26 mouse cellular contexts compared by ENCODE assay signal in genomic region chr7:121962571-121962959, GRCm38 (mm10). TPM values are rescaled to one million over a fixed set of nuclear protein-coding genes. Genes with fewer than 3 reads are reported as not detected.
DNase-seq lines count a peak whose midpoint lies in the region; ATAC-seq lines count a peak whose summit lies in the region.
"Had no signal": no experiment of that assay in that cellular context is flagged by ENCODE, and none has a peak within 500 bp of the region (broad histone marks: within the 10 kb centered on the region; RNA-seq: fewer than 3 reads in every experiment).

No protein-coding gene starts in this region.

- H3K9me3 ChIP-seq in kidney, embryonic 16.5 days (ENCODE audit: low read length): peaks cover 4% of the 10 kb centered on the region; the same call in 1 of the 2 replicates
- H3K9me3 ChIP-seq: embryonic facial prominence, embryonic 12.5 days; forebrain, embryonic 13.5 days; forebrain, embryonic 15.5 days; G1E had no signal

- no peak overlapping the region for H3K4me2 ChIP-seq in kidney, embryonic 16.5 days (replicated peaks; ENCODE audit: low read depth, low read length)
- H3K4me2 ChIP-seq: embryonic facial prominence, embryonic 12.5 days; forebrain, embryonic 13.5 days; forebrain, embryonic 15.5 days had no signal

- 0 out of 2 replicates have a peak, but pooled peaks have one; percentile 46 for ATAC-seq in kidney, embryonic 16.5 days (ENCODE audit: low FRiP score, low TSS enrichment)
- peak; percentile 16; the same call in 1 of the 2 replicates for ATAC-seq in granulocyte monocyte progenitor cell, adult 5-6 weeks (replicated peaks; ENCODE audit: poor library complexity, severe bottlenecking)
- ATAC-seq: activated CD4-positive, CD25-positive, alpha-beta regulatory T cell, adult 4 months; CD4-positive, CD25-positive, alpha-beta regulatory T cell, adult 4 months; forebrain, embryonic 13.5 days; forebrain, embryonic 15.5 days; forebrain, postnatal 0 days; Patski had no signal

- no peak overlapping the region for H3K9ac ChIP-seq in kidney, embryonic 16.5 days (replicated peaks; ENCODE audit: low read length)
- H3K9ac ChIP-seq: embryonic facial prominence, embryonic 12.5 days; forebrain, embryonic 13.5 days; forebrain, embryonic 15.5 days; forebrain, postnatal 0 days had no signal

- peaks cover 12% of the 10 kb centered on the region; the same call in 1 of the 2 replicates for H3K36me3 ChIP-seq in kidney, embryonic 16.5 days (ENCODE audit: insufficient read depth, low read length)

- no peak overlapping the region for H3K27ac ChIP-seq in kidney, embryonic 16.5 days (ENCODE audit: low read length)
- H3K27ac ChIP-seq: embryonic facial prominence, embryonic 10.5 days; embryonic facial prominence, embryonic 12.5 days; forebrain, embryonic 13.5 days; forebrain, embryonic 15.5 days had no signal

- H3K4me1 ChIP-seq in kidney, embryonic 16.5 days (ENCODE audit: insufficient read depth, low read length): no peaks in the 10 kb centered on the region
- H3K4me1 ChIP-seq: embryonic facial prominence, embryonic 10.5 days; embryonic facial prominence, embryonic 12.5 days; forebrain, embryonic 13.5 days; forebrain, embryonic 15.5 days had no signal

- DNase-seq in kidney, adult 18-20 months: no peak
- peak; percentile 48 for DNase-seq in R1 (ENCODE audit: low read depth, low spot score)
- no peak for DNase-seq in right cerebral cortex, postnatal 25 days
- no peak for DNase-seq in urinary bladder, postnatal 25 days (ENCODE audit: low spot score)
- DNase-seq in heart, adult 8-10 months (ENCODE audit: low spot score): no peak
- DNase-seq: adrenal gland, adult 8-10 months; adrenal gland, postnatal 14 days; adrenal gland, postnatal 36 days; B cell, adult 2 months; cerebellum, adult 11-12 months; cerebellum, adult 2 months; cerebellum, adult 9-10 months; cerebellum, postnatal 10 days; cerebellum, postnatal 25 days; forebrain, postnatal 0 days had no signal

- WGBS in kidney, embryonic 16.5 days: 52% methylated on average over 3 of the region's 3 CpGs

- no peak overlapping the region for H3K4me3 ChIP-seq in kidney, embryonic 16.5 days (ENCODE audit: low read length)
- H3K4me3 ChIP-seq: embryonic facial prominence, embryonic 10.5 days; embryonic facial prominence, embryonic 12.5 days; forebrain, embryonic 13.5 days; forebrain, embryonic 15.5 days had no signal

- H3K27me3 ChIP-seq in kidney, embryonic 16.5 days (ENCODE audit: insufficient read depth, low read length): no peaks in the 10 kb centered on the region
- H3K27me3 ChIP-seq: CH12.LX; embryonic facial prominence, embryonic 12.5 days; forebrain, embryonic 13.5 days; forebrain, embryonic 15.5 days; Patski had no signal

RNA-seq across cellular contexts. Expression of gene Cog7, which starts 18.9 kb away (rescaled TPM):
- polyA plus RNA-seq in kidney, embryonic 16.5 days (2015; fragmentation: Nextera tagmentation; extraction: Ambion mirVana): 32.9 and 33.0 TPM in 2 replicates
- total RNA-seq in granulocyte monocyte progenitor cell, adult 5-6 weeks (2014; fragmentation: Nextera tagmentation): 18.0 and 24.0 TPM in 2 replicates
- 16.9 and 20.0 TPM in 2 replicates for total RNA-seq in granulocyte monocyte progenitor cell, adult 5-6 weeks (2017)
- total RNA-seq in heart, adult 8-10 months (2022): 10 to 100 TPM; 19.1 to 20.6 (median 20.1) TPM

RNA-seq across cellular contexts. Expression of gene Gga2, which starts 58.5 kb away (rescaled TPM):
- 89.3 and 89.6 TPM in 2 replicates for polyA plus RNA-seq in kidney, embryonic 16.5 days (2015; fragmentation: Nextera tagmentation; extraction: Ambion mirVana)
- total RNA-seq in granulocyte monocyte progenitor cell, adult 5-6 weeks (2014; fragmentation: Nextera tagmentation): 22.6 and 24.3 TPM in 2 replicates
- 19.2 and 21.0 TPM in 2 replicates for total RNA-seq in granulocyte monocyte progenitor cell, adult 5-6 weeks (2017)
- 10 to 100 TPM; 31.7 to 39.2 (median 35.4) TPM for total RNA-seq in heart, adult 8-10 months (2022)
